Mouse (Mus musculus) stomach, postnatal 0 days (tissue): ENCODE measurements around the gene Alox12b. TPM values are rescaled to one million over a fixed set of nuclear protein-coding genes. Genes with fewer than 3 reads are reported as not detected.

Experiments used
- ATAC-seq: fragments of 200-750 bp; cut with Nextera tagmentation; 2 replicates; pipeline ENCODE4 v1.8.0; 2017; ENCODE audit not compliant: low FRiP score, low TSS enrichment
- DNase-seq: peaks from one replicate; pipeline ENCODE4 v3.0.0-alpha.2; 2016; ENCODE audit warnings: low spot score
- H3K27ac ChIP-seq: fragments of 300-500 bp; sonication (generic); replicated peaks from 2 replicates; pipeline ENCODE4 v1.5.1; 2014; ENCODE audit warnings: mild to moderate bottlenecking, control low read depth
- H3K27me3 ChIP-seq: fragments of 300-500 bp; sonication (generic); 2 replicates; pipeline ENCODE4 v1.6.1; 2014; ENCODE audit warnings: low read length; ENCODE audit not compliant: control insufficient read depth, insufficient read depth
- H3K36me3 ChIP-seq: fragments of 300-500 bp; sonication (generic); 2 replicates; pipeline ENCODE4 v1.6.1; 2014; ENCODE audit warnings: low read length, mixed read lengths; ENCODE audit not compliant: control insufficient read depth, insufficient read depth
- H3K4me1 ChIP-seq: fragments of 300-500 bp; sonication (generic); replicated peaks from 2 replicates; pipeline ENCODE4 v1.6.1; 2014; ENCODE audit warnings: antibody characterized with exemption; ENCODE audit not compliant: control insufficient read depth, insufficient read depth
- H3K4me2 ChIP-seq: fragments of 300-500 bp; sonication (generic); replicated peaks from 2 replicates; pipeline ENCODE4 v1.6.1; 2014; ENCODE audit warnings: low read depth, mild to moderate bottlenecking, control low read depth, moderate library complexity
- H3K4me3 ChIP-seq: fragments of 300-500 bp; sonication (generic); 2 replicates; pipeline ENCODE4 v1.5.1; 2014; ENCODE audit warnings: low read depth, low read length, control low read depth
- H3K9ac ChIP-seq: fragments of 300-500 bp; sonication (generic); 2 replicates; pipeline ENCODE4 v1.6.1; 2014; ENCODE audit warnings: mild to moderate bottlenecking, low read length, control low read depth, mixed read lengths
- H3K9me3 ChIP-seq: fragments of 300-500 bp; sonication (generic); 2 replicates; pipeline ENCODE4 v1.6.1; 2016; ENCODE audit warnings: low read length; ENCODE audit not compliant: control insufficient read depth
- CTCF ChIP-seq: IDR thresholded peaks from 2 replicates; pipeline ENCODE4 v1.5.1; 2016; ENCODE audit warnings: antibody characterized with exemption, low read depth, mild to moderate bottlenecking, moderate library complexity
- EP300 ChIP-seq: optimal IDR thresholded peaks from 2 replicates; pipeline ENCODE3; 2016; ENCODE audit warnings: antibody characterized with exemption
- WGBS: fragments of 180-500 bp; shearing (Covaris S2); extraction: QIAGEN DNeasy Blood & Tissue Kit; methylation state at CpG from one replicate; pipeline ENCODE4 v1.1.7; 2014; 5-methylcytosine and 5-hydroxymethylcytosine counted together
- polyA plus RNA-seq: library from polyadenylated mRNA; unstranded; fragments of >200 nt; fragmentation: Nextera tagmentation; extraction: Ambion mirVana; gene quantifications from 2 replicates; pipeline ENCODE4 v1.2.1, GENCODE M21; 2015

The Alox12b gene
- polyA plus RNA-seq, 1 experiment from 2014 or later: 80.5 TPM

- H3K9me3 ChIP-seq: no peaks in the 10 kb centered on the region
- DNase-seq (no peak), ATAC-seq (no peak)
- H3K4me2 ChIP-seq: peak overlapping the region; percentile 50
- WGBS: 9% methylated on average over 21 of the region's 21 CpGs
- peak overlapping the region; percentile 29 for H3K4me3 ChIP-seq
- H3K27me3 ChIP-seq: no peaks in the 10 kb centered on the region
- H3K9ac ChIP-seq: 0 out of 2 replicates have a peak overlapping the region, but pooled peaks have one; percentile 19
- peak overlapping the region; percentile 5; the same call in 1 of the 2 replicates for H3K27ac ChIP-seq
- TF ChIP-seq CTCF: no peak
- no peak for TF ChIP-seq EP300
- no peaks in the 10 kb centered on the region for H3K4me1 ChIP-seq
- peaks cover 33% of the 10 kb centered on the region for H3K36me3 ChIP-seq
Observed at GRCm38 (mm10) chr11:69111051-69111810, 45.6 kb upstream of the Alox12b start.

GRCm38 (mm10) chr11:69111865-69112264 is 44.9 kb upstream of the Alox12b start:
- Histone ChIP-seq H3K4me2 (no peak overlapping the region), H3K4me1 (no peaks in the 10 kb centered on the region), H3K9ac (no peak overlapping the region), H3K36me3 (peaks cover 27% of the 10 kb centered on the region), H3K27ac (peak overlapping the region; percentile 5; the same call in 1 of the 2 replicates), H3K27me3 (no peaks in the 10 kb centered on the region), H3K4me3 (no peak overlapping the region), H3K9me3 (no peaks in the 10 kb centered on the region)
- WGBS: 65% methylated on average over 4 of the region's 4 CpGs
- ATAC-seq: no peak
- no peak for DNase-seq
- TF ChIP-seq CTCF (no peak), EP300 (no peak)

GRCm38 (mm10) chr11:69114018-69114417 is 42.8 kb upstream of the Alox12b start:
- Histone ChIP-seq H3K4me3 (no peak overlapping the region), H3K4me2 (no peak overlapping the region), H3K9me3 (no peaks in the 10 kb centered on the region), H3K36me3 (peaks cover 6% of the 10 kb centered on the region; the same call in 1 of the 2 replicates), H3K9ac (no peak overlapping the region), H3K27ac (no peak overlapping the region), H3K4me1 (no peaks in the 10 kb centered on the region), H3K27me3 (no peaks in the 10 kb centered on the region)
- no peak for ATAC-seq
- no peak for TF ChIP-seq EP300
- TF ChIP-seq CTCF: no peak
- no peak for DNase-seq
- 63% methylated on average over 3 of the region's 3 CpGs for WGBS

GRCm38 (mm10) chr11:69114621-69115020 is 42.2 kb upstream of the Alox12b start:
- H3K27me3 ChIP-seq: no peaks in the 10 kb centered on the region

GRCm38 (mm10) chr11:69116843-69117242 is 39.9 kb upstream of the Alox12b start:
- Histone ChIP-seq H3K27me3 (no peaks in the 10 kb centered on the region), H3K9ac (no peak overlapping the region), H3K4me2 (peak overlapping the region; percentile 83; the same call in 1 of the 2 replicates), H3K4me3 (no peak overlapping the region), H3K27ac (no peak overlapping the region), H3K9me3 (no peaks in the 10 kb centered on the region), H3K4me1 (peaks cover 2% of the 10 kb centered on the region; the same call in 1 of the 2 replicates), H3K36me3 (no peaks in the 10 kb centered on the region)
- no peak for DNase-seq
- no peak for ATAC-seq
- no peak for TF ChIP-seq CTCF
- TF ChIP-seq EP300: no peak
- WGBS: 56% methylated on average over 5 of the region's 5 CpGs

More at GRCm38 (mm10) chr11:69114621-69115020, 42.2 kb upstream of the Alox12b start:
- H3K4me1 ChIP-seq: no peaks in the 10 kb centered on the region
- no peak for TF ChIP-seq EP300
- no peak for TF ChIP-seq CTCF
- no peak for ATAC-seq
- 0 out of 2 replicates have a peak, but pooled peaks cover under 1% of the 10 kb centered on the region for H3K36me3 ChIP-seq
- no peak overlapping the region for H3K4me3 ChIP-seq
- H3K27ac ChIP-seq: no peak overlapping the region
- no peaks in the 10 kb centered on the region for H3K9me3 ChIP-seq
- no peak for DNase-seq
- H3K9ac ChIP-seq: no peak overlapping the region
- H3K4me2 ChIP-seq: no peak overlapping the region
- 81% methylated on average over 3 of the region's 3 CpGs for WGBS
